Mouse (Mus musculus) E14TG2a.4 (cell line): Measurements from ENCODE around the gene Zkscan5.

Source experiments
- CTCF ChIP-seq: conservative IDR thresholded peaks from 2 replicates; pipeline ENCODE4 v1.5.1; 2014; ENCODE audit warnings: low read length
- NANOG ChIP-seq: IDR thresholded peaks from 2 replicates; pipeline ENCODE4 v1.6.1; 2014; ENCODE audit warnings: borderline replicate concordance, low read length, mixed read lengths
- POU5F1 ChIP-seq: IDR thresholded peaks from 2 replicates; pipeline ENCODE4 v1.6.1; 2014; ENCODE audit warnings: low read length, borderline replicate concordance

DNA sequence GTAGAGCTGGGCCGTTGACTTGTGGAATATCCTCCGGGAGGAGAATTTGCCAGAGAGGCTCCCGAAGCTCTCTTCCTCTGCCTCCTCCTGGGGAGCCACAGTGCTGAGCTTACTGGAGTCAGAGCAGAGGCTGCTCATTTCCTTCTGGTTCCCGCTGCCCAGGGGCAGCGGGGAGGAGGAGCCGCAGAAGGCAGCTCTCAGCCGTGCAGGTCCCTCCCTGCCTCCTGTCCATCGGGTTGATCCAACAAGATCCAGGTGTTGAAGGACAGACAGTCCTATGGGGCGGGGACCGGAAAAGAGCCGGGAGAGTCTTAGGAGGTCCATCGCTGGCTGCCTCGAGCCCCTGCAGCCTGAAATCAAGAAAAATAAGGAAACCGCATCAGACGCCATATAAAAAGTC, 39.2 kb upstream of the Zkscan5 start:
- TF ChIP-seq CTCF (no peak), NANOG (no peak), POU5F1 (no peak)
